Mouse (Mus musculus) heart, embryonic 16.5 days (tissue): ENCODE data around the gene Tmem132b. TPM values are rescaled to one million over a fixed set of nuclear protein-coding genes. Genes with fewer than 3 reads are reported as not detected.

ENCODE experiments used
- ATAC-seq: fragments of 200-750 bp; cut with Nextera tagmentation; replicated peaks from 2 replicates; pipeline ENCODE4 v1.8.0; 2017; ENCODE audit warnings: moderate number of reproducible peaks; ENCODE audit not compliant: insufficient read depth, low FRiP score; ENCODE audit errors: extremely low read depth
- H3K27ac ChIP-seq: fragments of 300-500 bp; sonication (generic); 2 replicates; pipeline ENCODE4 v1.5.1; 2014; ENCODE audit warnings: mild to moderate bottlenecking, low read length, control low read depth, moderate library complexity
- H3K27me3 ChIP-seq: fragments of 300-500 bp; sonication (generic); 2 replicates; pipeline ENCODE4 v1.6.1; 2014; ENCODE audit warnings: low read length, mixed read lengths; ENCODE audit not compliant: control insufficient read depth, insufficient read depth
- H3K36me3 ChIP-seq: fragments of 300-500 bp; sonication (generic); 2 replicates; pipeline ENCODE4 v1.6.1; 2014; ENCODE audit not compliant: control insufficient read depth, insufficient read depth
- H3K4me1 ChIP-seq: fragments of 300-500 bp; sonication (generic); 2 replicates; pipeline ENCODE4 v1.6.1; 2014; ENCODE audit warnings: low read length, mixed read lengths; ENCODE audit not compliant: control insufficient read depth, insufficient read depth
- H3K4me2 ChIP-seq: fragments of 300-500 bp; sonication (generic); 2 replicates; pipeline ENCODE4 v1.6.1; 2014; ENCODE audit warnings: low read depth, mild to moderate bottlenecking, control low read depth, low read length
- H3K4me3 ChIP-seq: fragments of 300-500 bp; sonication (generic); 2 replicates; pipeline ENCODE4 v1.5.1; 2014; ENCODE audit warnings: mild to moderate bottlenecking, control low read depth, low read length
- H3K9ac ChIP-seq: fragments of 300-500 bp; sonication (generic); 2 replicates; pipeline ENCODE4 v1.6.1; 2014; ENCODE audit warnings: low read length, control low read depth
- H3K9me3 ChIP-seq: fragments of 300-500 bp; sonication (generic); replicated peaks from 2 replicates; pipeline ENCODE4 v1.6.1; 2016; ENCODE audit warnings: low read length; ENCODE audit not compliant: control insufficient read depth
- WGBS: fragments of 180-500 bp; shearing (Covaris S2); extraction: QIAGEN DNeasy Blood & Tissue Kit; methylation state at CpG from one replicate; pipeline ENCODE4 v1.1.7; 2014; 5-methylcytosine and 5-hydroxymethylcytosine counted together
- polyA plus RNA-seq: library from polyadenylated mRNA; unstranded; fragments of >200 nt; fragmentation: Nextera tagmentation; extraction: Ambion mirVana; gene quantifications from 2 replicates; pipeline ENCODE4 v1.2.1, GENCODE M21; 2015

Tmem132b gene
- polyA plus RNA-seq, 1 experiment from 2014 or later, result not detected

DNA sequence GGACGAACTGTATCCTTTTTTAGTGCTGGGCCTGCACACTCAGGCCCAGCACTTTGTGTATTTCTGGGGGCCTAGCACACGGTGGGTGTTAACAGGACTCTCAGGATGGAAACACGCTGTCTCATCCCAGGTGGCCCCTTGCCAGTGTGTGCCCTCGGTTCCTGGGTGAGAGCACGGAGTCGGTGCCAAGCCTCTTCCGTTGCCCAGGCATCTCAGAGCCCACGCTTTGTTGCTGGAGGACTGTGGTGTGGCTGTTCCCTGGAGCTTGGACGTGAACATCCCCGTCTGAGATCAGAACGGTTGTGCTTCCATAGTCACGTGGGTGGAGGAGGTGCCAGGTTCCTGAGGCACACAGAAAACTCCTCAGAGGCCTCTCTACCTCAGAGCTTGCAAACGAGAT, 47.1 kb downstream of the Tmem132b start:
- no peaks in the 10 kb centered on the region for H3K36me3 ChIP-seq
- no peak overlapping the region for H3K9ac ChIP-seq
- no peaks in the 10 kb centered on the region for H3K27me3 ChIP-seq
- H3K9me3 ChIP-seq, result no peaks in the 10 kb centered on the region
- H3K4me3 ChIP-seq, result no peak overlapping the region
- 71% methylated on average over 13 of the region's 13 CpGs for WGBS
- H3K27ac ChIP-seq, result no peak overlapping the region
- H3K4me2 ChIP-seq, result no peak overlapping the region
- ATAC-seq, result no peak
- H3K4me1 ChIP-seq, result no peaks in the 10 kb centered on the region

DNA sequence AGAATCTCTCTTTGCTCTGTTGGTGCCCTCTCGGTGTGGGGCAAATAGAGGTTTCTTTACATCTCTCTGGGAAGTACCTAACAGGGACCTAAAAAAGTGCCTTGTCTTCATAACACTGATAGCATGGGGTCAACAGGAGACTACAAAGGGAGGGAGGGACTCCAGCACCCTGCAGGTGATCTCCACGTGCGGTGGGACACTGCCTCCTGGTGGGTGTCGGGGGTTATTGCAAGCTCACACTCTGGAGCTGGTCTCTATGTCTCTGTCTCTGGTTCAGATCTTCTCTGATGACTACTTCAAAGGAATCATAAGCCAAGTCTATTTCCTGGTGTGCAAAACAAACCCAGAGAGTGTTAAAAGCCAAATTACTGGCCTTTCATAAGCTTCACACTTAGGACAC, 47.6 kb downstream of the Tmem132b start:
- Histone ChIP-seq H3K27me3 (no peaks in the 10 kb centered on the region), H3K9me3 (no peaks in the 10 kb centered on the region), H3K4me2 (no peak overlapping the region), H3K4me1 (no peaks in the 10 kb centered on the region), H3K27ac (no peak overlapping the region), H3K9ac (no peak overlapping the region), H3K4me3 (no peak overlapping the region), H3K36me3 (no peaks in the 10 kb centered on the region)
- 47% methylated on average over 4 of the region's 4 CpGs for WGBS
- no peak for ATAC-seq

DNA sequence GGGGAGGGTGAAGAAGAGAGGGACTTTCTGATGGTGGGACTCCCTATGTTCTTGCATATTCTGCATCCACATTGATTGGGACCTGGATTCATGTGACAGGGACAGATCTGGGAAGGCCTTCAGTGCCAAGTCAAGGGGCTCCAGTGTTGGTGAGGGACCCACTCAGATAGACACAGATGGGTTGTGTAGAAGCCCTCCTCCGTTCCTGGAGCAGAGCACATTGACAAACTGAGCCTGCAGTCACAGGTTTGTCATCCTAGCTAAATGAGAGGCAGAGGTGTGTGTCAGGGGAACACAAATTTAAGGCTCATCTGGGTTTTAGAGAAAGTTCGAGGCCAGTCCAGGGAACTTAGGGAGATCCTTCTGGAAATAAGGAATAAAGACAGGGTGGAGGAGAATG, 51.7 kb downstream of the Tmem132b start:
- no peak for ATAC-seq
- no peaks in the 10 kb centered on the region for H3K36me3 ChIP-seq
- H3K9ac ChIP-seq, result no peak overlapping the region
- H3K4me1 ChIP-seq, result no peaks in the 10 kb centered on the region
- H3K27me3 ChIP-seq, result no peaks in the 10 kb centered on the region
- H3K4me3 ChIP-seq, result no peak overlapping the region
- WGBS, result 60% methylated on average over 2 of the region's 2 CpGs
- H3K4me2 ChIP-seq, result no peak overlapping the region
- no peaks in the 10 kb centered on the region for H3K9me3 ChIP-seq
- no peak overlapping the region for H3K27ac ChIP-seq

DNA sequence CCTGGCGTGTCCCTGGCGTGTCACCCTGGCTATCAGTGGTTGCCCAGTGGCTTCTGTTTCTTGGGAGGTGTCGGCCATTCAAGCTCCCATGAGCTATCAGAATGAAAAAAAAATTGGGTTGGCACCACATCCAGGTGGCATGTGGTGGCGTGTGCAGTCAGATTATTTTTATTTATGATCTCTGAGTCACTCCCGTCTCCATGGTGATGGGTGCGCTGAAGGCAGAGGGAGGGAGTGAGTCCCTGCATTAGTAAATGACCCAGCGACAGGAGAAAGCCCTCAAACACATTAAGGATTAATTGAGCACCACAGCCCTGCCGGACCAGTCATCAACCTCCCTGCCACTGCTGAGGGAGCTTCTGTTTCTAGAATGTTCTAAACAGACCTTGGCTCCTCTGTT, 52.3 kb downstream of the Tmem132b start:
- Histone ChIP-seq H3K36me3 (no peaks in the 10 kb centered on the region), H3K4me3 (no peak overlapping the region), H3K9ac (no peak overlapping the region), H3K27ac (no peak overlapping the region), H3K4me2 (no peak overlapping the region), H3K4me1 (no peaks in the 10 kb centered on the region), H3K9me3 (no peaks in the 10 kb centered on the region), H3K27me3 (no peaks in the 10 kb centered on the region)
- no peak for ATAC-seq
- 65% methylated on average over 8 of the region's 8 CpGs for WGBS

DNA sequence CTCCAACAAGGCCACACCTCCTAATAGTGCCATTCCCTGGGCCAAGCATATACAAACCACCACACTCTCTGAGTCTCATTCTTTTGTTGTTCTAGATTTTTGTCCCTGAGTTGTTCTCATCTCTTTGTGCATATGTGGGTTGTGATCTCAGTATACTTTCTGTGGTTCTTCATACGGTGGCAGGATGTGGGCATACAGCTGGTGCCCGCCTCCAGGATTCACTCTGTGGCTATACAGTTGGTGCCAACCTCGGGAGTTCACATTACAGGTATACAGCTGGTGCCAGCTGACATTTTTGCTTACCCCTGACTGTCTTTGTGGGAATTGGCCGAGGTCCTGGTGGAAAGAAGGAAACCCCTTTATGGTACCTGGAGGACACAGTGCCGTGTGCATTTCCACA, 53.6 kb downstream of the Tmem132b start:
- no peaks in the 10 kb centered on the region for H3K36me3 ChIP-seq
- H3K4me2 ChIP-seq, result no peak overlapping the region
- ATAC-seq, result no peak
- peaks cover 3% of the 10 kb centered on the region for H3K27me3 ChIP-seq
- no peak overlapping the region for H3K9ac ChIP-seq
- no peaks in the 10 kb centered on the region for H3K4me1 ChIP-seq
- no peak overlapping the region for H3K27ac ChIP-seq
- H3K9me3 ChIP-seq, result no peaks in the 10 kb centered on the region
- no peak overlapping the region for H3K4me3 ChIP-seq
- WGBS, result 75% methylated on average over 5 of the region's 5 CpGs

DNA sequence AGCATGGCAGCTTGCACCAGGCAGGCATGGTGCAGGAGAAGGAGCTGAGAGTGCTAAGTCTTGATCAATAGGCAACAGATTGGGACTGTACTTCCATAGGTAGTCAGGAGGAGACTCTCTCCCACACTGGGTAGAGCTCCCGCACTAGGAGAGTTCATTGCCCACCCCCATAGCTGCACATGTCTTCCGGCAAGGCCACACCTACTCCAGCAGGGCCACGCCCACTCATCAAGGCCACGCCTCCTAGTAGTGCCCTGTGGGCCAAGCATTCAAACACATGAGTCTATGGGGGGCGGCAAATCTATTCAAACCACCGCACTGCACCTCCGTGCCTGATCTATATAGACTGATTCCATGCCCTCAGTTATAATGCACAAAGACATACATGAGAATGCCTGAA, 56.6 kb downstream of the Tmem132b start:
- Histone ChIP-seq H3K9ac (no peak overlapping the region), H3K4me3 (no peak overlapping the region), H3K4me1 (no peaks in the 10 kb centered on the region), H3K27me3 (peaks cover 5% of the 10 kb centered on the region), H3K9me3 (no peaks in the 10 kb centered on the region), H3K27ac (no peak overlapping the region), H3K4me2 (no peak overlapping the region), H3K36me3 (no peaks in the 10 kb centered on the region)
- no peak; the same call in 1 of the 2 replicates for ATAC-seq
- 57% methylated on average over 7 of the region's 7 CpGs for WGBS

DNA sequence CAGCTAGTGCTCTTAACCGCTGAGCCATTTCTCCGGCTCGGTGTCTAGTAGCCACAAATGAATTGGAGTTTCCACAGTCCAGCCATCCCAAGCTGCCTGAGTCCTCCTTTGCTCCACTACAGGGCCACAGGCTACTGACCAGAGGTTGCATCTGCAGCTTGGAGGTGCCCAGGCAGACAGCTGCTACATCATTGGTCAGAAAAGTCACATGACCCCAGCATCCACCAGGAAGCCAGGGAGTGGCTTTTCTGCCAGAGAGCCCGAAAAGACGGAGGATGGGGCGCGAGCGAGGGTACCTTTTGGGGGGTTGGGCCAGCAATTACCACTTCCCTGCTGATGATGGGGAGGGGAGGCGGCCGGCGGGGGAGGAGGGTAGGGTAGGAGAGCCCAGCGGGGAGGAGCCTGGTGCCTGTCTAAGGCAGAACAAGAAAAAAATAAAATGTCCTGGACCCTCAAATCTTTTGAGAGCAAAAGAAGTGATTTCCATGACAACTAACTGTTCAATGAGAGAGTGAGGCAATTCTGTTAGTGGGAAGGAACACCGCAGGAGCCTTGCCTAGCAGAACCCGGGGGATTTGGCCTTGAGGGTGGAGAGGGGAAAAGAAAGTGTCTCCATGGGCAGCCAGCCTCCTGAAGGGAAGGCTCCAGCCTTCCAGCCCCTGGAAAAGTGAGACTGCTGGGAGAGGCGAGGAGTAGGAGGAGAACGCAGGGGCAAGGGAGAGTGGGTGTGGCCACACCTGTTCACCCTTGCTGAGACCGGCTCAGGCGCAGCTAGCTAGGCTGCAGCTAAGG, 57.5 kb downstream of the Tmem132b start:
- Histone ChIP-seq H3K4me3 (peak overlapping the region; percentile 30), H3K4me2 (peak overlapping the region; percentile 54), H3K9me3 (no peaks in the 10 kb centered on the region), H3K9ac (no peak overlapping the region), H3K27ac (no peak overlapping the region), H3K36me3 (no peaks in the 10 kb centered on the region), H3K27me3 (peaks cover 5% of the 10 kb centered on the region), H3K4me1 (no peaks in the 10 kb centered on the region)
- WGBS, result 4% methylated on average over 18 of the region's 18 CpGs
- ATAC-seq, result no peak

DNA sequence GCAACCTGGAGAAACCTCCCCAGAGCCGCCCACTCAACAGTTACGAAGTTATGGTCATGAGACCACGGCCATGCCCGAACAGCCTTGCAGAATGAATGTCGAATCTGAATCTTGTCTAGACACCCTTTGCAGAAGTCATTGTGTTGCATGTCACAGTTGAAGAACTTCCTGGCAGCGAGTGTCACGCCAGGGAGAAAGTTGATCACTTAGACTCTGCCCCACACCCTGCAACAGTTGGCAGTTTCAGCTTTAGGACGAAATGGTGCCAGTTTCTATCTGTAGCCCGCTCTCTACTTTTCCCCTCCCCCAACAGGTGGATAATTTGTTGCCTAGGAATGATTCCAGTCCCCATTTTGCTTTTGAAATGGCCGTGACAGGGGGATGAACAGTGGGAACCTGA, 66.5 kb downstream of the Tmem132b start:
- no peaks in the 10 kb centered on the region for H3K4me1 ChIP-seq
- H3K27me3 ChIP-seq, result no peaks in the 10 kb centered on the region
- WGBS, result 73% methylated on average over 10 of the region's 10 CpGs
- H3K4me2 ChIP-seq, result no peak overlapping the region
- H3K27ac ChIP-seq, result no peak overlapping the region
- no peak for ATAC-seq
- H3K9ac ChIP-seq, result no peak overlapping the region
- no peaks in the 10 kb centered on the region for H3K9me3 ChIP-seq
- no peak overlapping the region for H3K4me3 ChIP-seq
- no peaks in the 10 kb centered on the region for H3K36me3 ChIP-seq

DNA sequence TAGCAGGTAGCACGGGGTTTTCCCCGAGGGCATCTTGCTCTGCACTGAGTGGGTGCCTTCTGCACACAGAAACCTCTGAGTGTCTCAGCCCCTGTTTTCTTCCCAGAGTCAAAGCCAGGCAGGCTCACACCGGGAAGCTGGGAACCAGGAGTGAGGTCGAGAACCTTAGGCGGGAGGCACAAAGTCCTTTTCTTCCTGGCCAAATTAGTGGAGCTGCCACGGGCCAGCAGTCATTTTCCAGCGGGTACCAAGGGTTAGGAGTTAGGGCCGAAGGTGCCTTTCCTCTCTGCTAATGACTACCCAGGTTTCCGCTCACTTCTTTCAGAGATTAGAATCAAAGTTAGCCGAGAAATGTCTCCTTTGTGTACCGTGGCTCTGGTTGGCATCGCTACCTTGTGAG, 75.6 kb downstream of the Tmem132b start:
- Histone ChIP-seq H3K9ac (no peak overlapping the region), H3K36me3 (no peaks in the 10 kb centered on the region), H3K4me1 (no peaks in the 10 kb centered on the region), H3K4me2 (no peak overlapping the region), H3K4me3 (no peak overlapping the region), H3K27ac (no peak overlapping the region), H3K27me3 (no peaks in the 10 kb centered on the region), H3K9me3 (peaks cover 8% of the 10 kb centered on the region; the same call in 1 of the 2 replicates)
- ATAC-seq, result no peak
- 78% methylated on average over 12 of the region's 12 CpGs for WGBS
